Mouse (Mus musculus): ENCODE data around the gene Fam136a. TPM values are rescaled to one million over a fixed set of nuclear protein-coding genes. Genes with fewer than 3 reads are reported as not detected.
"Not testable (repeated sequence)": the region's sequence is repeated elsewhere in the genome, so short reads cannot be mapped to it uniquely, and the experiment has no call there.

Fam136a gene
- polyA plus RNA-seq, 1 experiment from 2014 or later: 176 TPM

GRCm38 (mm10) chr6:86329943-86330342, 35.5 kb upstream of the Fam136a start:
- Histone ChIP-seq H3K9me3 (ENCODE audit: control insufficient read depth, low read length) (no peaks in the 10 kb centered on the region), H3K27ac (ENCODE audit: low read length) (no peak overlapping the region), H3K36me3 (ENCODE audit: control insufficient read depth, insufficient read depth, low read length) (no peaks in the 10 kb centered on the region), H3K27me3 (replicated peaks; ENCODE audit: control insufficient read depth, insufficient read depth, low read length) (no peaks in the 10 kb centered on the region), H3K4me3 (ENCODE audit: low read length) (no peak overlapping the region), H3K4me2 (ENCODE audit: low read depth, low read length) (no peak overlapping the region), H3K9ac (ENCODE audit: low read depth, low read length) (no peak overlapping the region), H3K4me1 (ENCODE audit: control insufficient read depth, insufficient read depth, low read length) (peaks cover 4% of the 10 kb centered on the region; the same call in 1 of the 2 replicates)
- WGBS: 94% methylated on average over 6 of the region's 6 CpGs
- ATAC-seq: no peak

- Histone ChIP-seq H3K27me3 (replicated peaks; ENCODE audit: control insufficient read depth, insufficient read depth, low read length) (no peaks in the 10 kb centered on the region), H3K4me3 (ENCODE audit: low read length) (no peak overlapping the region), H3K9me3 (ENCODE audit: control insufficient read depth, low read length) (no peaks in the 10 kb centered on the region), H3K36me3 (ENCODE audit: control insufficient read depth, insufficient read depth, low read length) (no peaks in the 10 kb centered on the region), H3K27ac (ENCODE audit: low read length) (no peak overlapping the region), H3K4me1 (ENCODE audit: control insufficient read depth, insufficient read depth, low read length) (no peaks in the 10 kb centered on the region), H3K9ac (ENCODE audit: low read depth, low read length) (no peak overlapping the region), H3K4me2 (ENCODE audit: low read depth, low read length) (no peak overlapping the region)
- 65% methylated on average over 11 of the region's 11 CpGs for WGBS
- no peak for ATAC-seq
Observed at GRCm38 (mm10) chr6:86335121-86335849, 30.2 kb upstream of the Fam136a start.

GRCm38 (mm10) chr6:86335860-86336259, 29.6 kb upstream of the Fam136a start:
- Histone ChIP-seq H3K4me2 (ENCODE audit: low read depth, low read length) (no peak overlapping the region), H3K27me3 (replicated peaks; ENCODE audit: control insufficient read depth, insufficient read depth, low read length) (no peaks in the 10 kb centered on the region), H3K36me3 (ENCODE audit: control insufficient read depth, insufficient read depth, low read length) (no peaks in the 10 kb centered on the region), H3K9me3 (ENCODE audit: control insufficient read depth, low read length) (no peaks in the 10 kb centered on the region), H3K4me1 (ENCODE audit: control insufficient read depth, insufficient read depth, low read length) (no peaks in the 10 kb centered on the region), H3K27ac (ENCODE audit: low read length) (no peak overlapping the region), H3K9ac (ENCODE audit: low read depth, low read length) (no peak overlapping the region), H3K4me3 (ENCODE audit: low read length) (no peak overlapping the region)
- WGBS: 80% methylated on average over 5 of the region's 5 CpGs
- no peak for ATAC-seq

GRCm38 (mm10) chr6:86336340-86336739, 29.1 kb upstream of the Fam136a start:
- WGBS: 93% methylated on average over 4 of the region's 4 CpGs
- not testable (repeated sequence) for H3K9ac ChIP-seq (ENCODE audit: low read depth, low read length)

GRCm38 (mm10) chr6:86343656-86344055, 21.8 kb upstream of the Fam136a start:
- H3K27ac ChIP-seq (ENCODE audit: low read length): no peak overlapping the region
- H3K9ac ChIP-seq (ENCODE audit: low read depth, low read length): no peak overlapping the region
- no peaks in the 10 kb centered on the region for H3K36me3 ChIP-seq (ENCODE audit: control insufficient read depth, insufficient read depth, low read length)
- H3K9me3 ChIP-seq (ENCODE audit: control insufficient read depth, low read length): no peaks in the 10 kb centered on the region
- H3K4me2 ChIP-seq (ENCODE audit: low read depth, low read length): no peak overlapping the region
- ATAC-seq: no peak
- H3K4me1 ChIP-seq (ENCODE audit: control insufficient read depth, insufficient read depth, low read length): no peaks in the 10 kb centered on the region
- H3K27me3 ChIP-seq (replicated peaks; ENCODE audit: control insufficient read depth, insufficient read depth, low read length): no peaks in the 10 kb centered on the region
- H3K4me3 ChIP-seq (ENCODE audit: low read length): no peak overlapping the region
- WGBS: 20% methylated on average over 7 of the region's 7 CpGs

More at GRCm38 (mm10) chr6:86336340-86336739, 29.1 kb upstream of the Fam136a start:
- H3K9me3 ChIP-seq (ENCODE audit: control insufficient read depth, low read length); H3K4me2 ChIP-seq (ENCODE audit: low read depth, low read length); H3K27ac ChIP-seq (ENCODE audit: low read length); ATAC-seq; H3K36me3 ChIP-seq (ENCODE audit: control insufficient read depth, insufficient read depth, low read length); H3K4me3 ChIP-seq (ENCODE audit: low read length); H3K4me1 ChIP-seq (ENCODE audit: control insufficient read depth, insufficient read depth, low read length); H3K27me3 ChIP-seq (replicated peaks; ENCODE audit: control insufficient read depth, insufficient read depth, low read length): not testable (repeated sequence)

- H3K27me3 ChIP-seq (replicated peaks; ENCODE audit: control insufficient read depth, insufficient read depth, low read length): no peaks in the 10 kb centered on the region
- WGBS: 32% methylated on average over 2 of the region's 2 CpGs
- H3K9me3 ChIP-seq (ENCODE audit: control insufficient read depth, low read length): no peaks in the 10 kb centered on the region
- no peak overlapping the region for H3K27ac ChIP-seq (ENCODE audit: low read length)
- no peaks in the 10 kb centered on the region for H3K4me1 ChIP-seq (ENCODE audit: control insufficient read depth, insufficient read depth, low read length)
- H3K4me2 ChIP-seq (ENCODE audit: low read depth, low read length): no peak overlapping the region
- H3K4me3 ChIP-seq (ENCODE audit: low read length): no peak overlapping the region
- H3K36me3 ChIP-seq (ENCODE audit: control insufficient read depth, insufficient read depth, low read length): no peaks in the 10 kb centered on the region
- H3K9ac ChIP-seq (ENCODE audit: low read depth, low read length): no peak overlapping the region
- no peak for ATAC-seq
Observed at GRCm38 (mm10) chr6:86346063-86346462, 19.4 kb upstream of the Fam136a start.

GRCm38 (mm10) chr6:86349257-86349656, 16.2 kb upstream of the Fam136a start:
- Histone ChIP-seq H3K9ac (ENCODE audit: low read depth, low read length) (no peak overlapping the region), H3K9me3 (ENCODE audit: control insufficient read depth, low read length) (no peaks in the 10 kb centered on the region), H3K27me3 (replicated peaks; ENCODE audit: control insufficient read depth, insufficient read depth, low read length) (no peaks in the 10 kb centered on the region), H3K4me1 (ENCODE audit: control insufficient read depth, insufficient read depth, low read length) (no peaks in the 10 kb centered on the region), H3K36me3 (ENCODE audit: control insufficient read depth, insufficient read depth, low read length) (no peaks in the 10 kb centered on the region), H3K27ac (ENCODE audit: low read length) (no peak overlapping the region), H3K4me3 (ENCODE audit: low read length) (no peak overlapping the region), H3K4me2 (ENCODE audit: low read depth, low read length) (no peak overlapping the region)
- ATAC-seq: no peak
- 60% methylated on average over 7 of the region's 7 CpGs for WGBS

- no peak overlapping the region for H3K9ac ChIP-seq (ENCODE audit: low read depth, low read length)
- no peaks in the 10 kb centered on the region for H3K9me3 ChIP-seq (ENCODE audit: control insufficient read depth, low read length)
- no peak overlapping the region for H3K4me3 ChIP-seq (ENCODE audit: low read length)
- no peak overlapping the region for H3K4me2 ChIP-seq (ENCODE audit: low read depth, low read length)
- WGBS: 68% methylated on average over 3 of the region's 3 CpGs
- no peak for ATAC-seq
- H3K36me3 ChIP-seq (ENCODE audit: control insufficient read depth, insufficient read depth, low read length): no peaks in the 10 kb centered on the region
- no peaks in the 10 kb centered on the region for H3K27me3 ChIP-seq (replicated peaks; ENCODE audit: control insufficient read depth, insufficient read depth, low read length)
- no peaks in the 10 kb centered on the region for H3K4me1 ChIP-seq (ENCODE audit: control insufficient read depth, insufficient read depth, low read length)
- no peak overlapping the region for H3K27ac ChIP-seq (ENCODE audit: low read length)
Observed at GRCm38 (mm10) chr6:86354948-86355347, 10.5 kb upstream of the Fam136a start.

- Histone ChIP-seq H3K9ac (ENCODE audit: low read depth, low read length) (no peak overlapping the region), H3K27ac (ENCODE audit: low read length) (no peak overlapping the region), H3K36me3 (ENCODE audit: control insufficient read depth, insufficient read depth, low read length) (no peaks in the 10 kb centered on the region), H3K9me3 (ENCODE audit: control insufficient read depth, low read length) (no peaks in the 10 kb centered on the region), H3K4me1 (ENCODE audit: control insufficient read depth, insufficient read depth, low read length) (no peaks in the 10 kb centered on the region), H3K4me2 (ENCODE audit: low read depth, low read length) (no peak overlapping the region), H3K27me3 (replicated peaks; ENCODE audit: control insufficient read depth, insufficient read depth, low read length) (no peaks in the 10 kb centered on the region), H3K4me3 (ENCODE audit: low read length) (no peak overlapping the region)
- WGBS: 76% methylated on average over 9 of the region's 9 CpGs
- ATAC-seq: no peak
Observed at GRCm38 (mm10) chr6:86356956-86357355, 8.5 kb upstream of the Fam136a start.

GRCm38 (mm10) chr6:86360691-86361090, 4.8 kb upstream of the Fam136a start:
- H3K27me3 ChIP-seq (replicated peaks; ENCODE audit: control insufficient read depth, insufficient read depth, low read length): no peaks in the 10 kb centered on the region
- H3K4me1 ChIP-seq (ENCODE audit: control insufficient read depth, insufficient read depth, low read length): no peaks in the 10 kb centered on the region
- no peak overlapping the region for H3K4me3 ChIP-seq (ENCODE audit: low read length)
- H3K9me3 ChIP-seq (ENCODE audit: control insufficient read depth, low read length): no peaks in the 10 kb centered on the region
- H3K27ac ChIP-seq (ENCODE audit: low read length): no peak overlapping the region
- no peak overlapping the region for H3K4me2 ChIP-seq (ENCODE audit: low read depth, low read length)
- ATAC-seq: no peak
- H3K36me3 ChIP-seq (ENCODE audit: control insufficient read depth, insufficient read depth, low read length): no peaks in the 10 kb centered on the region
- H3K9ac ChIP-seq (ENCODE audit: low read depth, low read length): no peak overlapping the region
- WGBS: 62% methylated on average over 7 of the region's 7 CpGs
